Mouse (Mus musculus) heart, adult 2 months (tissue): ENCODE results near the gene Abhd8.

Experiments used
- CTCF ChIP-seq: fragments of 200-600 bp; IDR thresholded peaks from 2 replicates; pipeline ENCODE4 v1.8.1; 2022; ENCODE audit warnings: antibody characterized with exemption, mild to moderate bottlenecking, moderate library complexity
- EP300 ChIP-seq: fragments of 200-500 bp; IDR thresholded peaks from 2 replicates; pipeline ENCODE4 v1.6.1; 2011; ENCODE audit warnings: low read depth, low read length, control low read depth; ENCODE audit not compliant: insufficient read depth
- POLR2A ChIP-seq: fragments of 200-500 bp; IDR thresholded peaks from 2 replicates; pipeline ENCODE4 v1.6.1; 2011; ENCODE audit warnings: mild to moderate bottlenecking, low read depth, low read length, control low read depth; ENCODE audit not compliant: insufficient read depth

DNA sequence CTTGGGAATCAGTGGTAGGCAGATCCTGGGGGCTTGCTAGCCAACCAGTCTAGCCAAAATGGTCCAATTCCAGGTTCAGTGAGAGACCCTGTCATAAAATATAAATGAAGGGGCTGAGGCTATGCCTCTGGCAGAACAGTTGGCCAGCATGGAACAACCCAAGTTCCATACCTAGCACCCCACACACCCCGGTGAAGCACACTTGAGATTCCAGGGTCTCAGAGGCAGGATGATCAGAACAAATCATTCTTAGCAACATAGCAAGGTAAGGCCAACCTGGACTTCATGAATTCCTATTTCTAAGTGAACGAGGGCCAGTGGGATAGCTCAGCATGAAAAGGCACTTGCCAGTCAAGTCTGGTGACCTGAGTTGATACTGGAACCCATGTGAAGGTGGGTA, 3.7 kb upstream of the Abhd8 start:
- TF ChIP-seq EP300 = no peak
- no peak for TF ChIP-seq CTCF
- TF ChIP-seq POLR2A = no peak
